Mouse (Mus musculus) cortical plate, adult 2 months (tissue): ENCODE results near the gene Ctnnb1.

Source experiments
- CTCF ChIP-seq: fragments of 200-500 bp; IDR thresholded peaks from 2 replicates; pipeline ENCODE4 v1.5.1; 2011; ENCODE audit warnings: mild to moderate bottlenecking, control low read depth, low read length; ENCODE audit not compliant: insufficient read depth; ENCODE audit errors: extremely low read depth
- POLR2A ChIP-seq: fragments of 200-500 bp; IDR thresholded peaks from 2 replicates; pipeline ENCODE4 v1.6.1; 2011; ENCODE audit warnings: mild to moderate bottlenecking, low read length, control low read depth; ENCODE audit not compliant: insufficient read depth; ENCODE audit errors: extremely low read depth

DNA sequence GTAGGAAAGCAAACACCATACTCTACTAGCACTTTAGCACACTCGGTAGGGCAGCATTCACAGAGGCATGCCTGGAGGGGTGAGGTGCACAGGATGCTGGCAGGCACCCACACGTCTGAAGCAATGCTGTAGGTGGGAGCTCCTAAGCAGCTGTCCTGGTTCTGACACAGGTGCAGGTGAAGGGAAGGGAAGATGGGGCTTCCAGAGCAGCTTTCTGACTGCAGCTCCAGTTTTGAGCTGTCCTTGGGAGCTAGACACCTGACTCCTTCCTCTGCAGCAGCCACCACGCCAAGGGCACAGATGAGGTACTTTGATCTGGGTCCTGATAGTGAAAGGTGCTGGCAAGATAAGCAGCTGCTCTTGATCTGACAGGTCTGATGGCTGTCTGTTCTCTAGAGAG, 32.5 kb downstream of the Ctnnb1 start:
- TF ChIP-seq POLR2A (no peak), CTCF (no peak)
